Mouse (Mus musculus) C2C12 (cell line): ENCODE data around the gene Olfr776. TPM values are rescaled to one million over a fixed set of nuclear protein-coding genes. Genes with fewer than 3 reads are reported as not detected.
"Not testable (repeated sequence)": the region's sequence is repeated elsewhere in the genome, so short reads cannot be mapped to it uniquely, and the experiment has no call there.

Experiments
- H3K27me3 ChIP-seq: one replicate; pipeline ENCODE4 v1.6.1; 2011; ENCODE audit not compliant: control insufficient read depth, insufficient read depth, insufficient read length
- H3K36me3 ChIP-seq: one replicate; pipeline ENCODE4 v1.6.1; 2011; ENCODE audit not compliant: control insufficient read depth, insufficient read depth
- H3K4me3 ChIP-seq: one replicate; pipeline ENCODE4 v1.5.1; 2011; ENCODE audit warnings: mild to moderate bottlenecking, control low read depth; ENCODE audit not compliant: poor library complexity, insufficient read depth, severe bottlenecking
- H3K79me2 ChIP-seq: one replicate; pipeline ENCODE4 v1.6.1; 2011; ENCODE audit not compliant: control insufficient read depth, insufficient read depth
- H3K79me3 ChIP-seq: one replicate; pipeline ENCODE4 v1.6.1; 2011; ENCODE audit warnings: low read depth, control low read depth
- H3ac ChIP-seq: one replicate; pipeline ENCODE3; 2011; ENCODE audit warnings: low read depth; ENCODE audit not compliant: control insufficient read depth, insufficient read length
- CEBPB ChIP-seq: IDR thresholded peaks from one replicate; pipeline ENCODE4 v1.6.1; 2011; ENCODE audit warnings: low read depth, mild to moderate bottlenecking, control low read depth, moderate library complexity
- CTCF ChIP-seq: IDR thresholded peaks from one replicate; pipeline ENCODE4 v1.5.1; 2011; ENCODE audit not compliant: control insufficient read depth, insufficient read depth, insufficient read length
- FOSL1 ChIP-seq: IDR thresholded peaks from one replicate; pipeline ENCODE4 v1.8.0; 2011; ENCODE audit warnings: mild to moderate bottlenecking, low read length; ENCODE audit not compliant: poor library complexity, insufficient read depth, severe bottlenecking
- MAX ChIP-seq: IDR thresholded peaks from one replicate; pipeline ENCODE4 v1.6.1; 2011; ENCODE audit warnings: mild to moderate bottlenecking, control low read depth
- MYOD1 ChIP-seq: IDR thresholded peaks from one replicate; pipeline ENCODE4 v1.6.1; 2011; ENCODE audit warnings: low read depth; ENCODE audit not compliant: control insufficient read depth, insufficient read length
- MYOG ChIP-seq: IDR thresholded peaks from one replicate; pipeline ENCODE4 v1.6.1; 2011; ENCODE audit not compliant: control insufficient read depth, insufficient read length; ENCODE audit errors: extremely low read depth
- USF1 ChIP-seq: IDR thresholded peaks from one replicate; pipeline ENCODE4 v1.6.1; 2011; ENCODE audit warnings: low read depth, mild to moderate bottlenecking, control low read depth, moderate library complexity
- long read RNA-seq, 2 experiments: library from polyadenylated mRNA; unstranded; transcript quantifications; one replicate each; pipeline ENCODE4 v2.0.0; 2019 to 2020
- polyA plus RNA-seq: library from polyadenylated mRNA; unstranded; fragments of >200 nt; fragmentation: generic; extraction: Trizol; gene quantifications from one replicate; pipeline ENCODE4 v1.2.1, GENCODE M21; 2012; ENCODE audit warnings: missing spikeins

The Olfr776 gene
- not detected for polyA plus RNA-seq
- long read RNA-seq, experiment 1: 0 reads
- long read RNA-seq, experiment 2: 0 reads

- no peaks in the 10 kb centered on the region for H3K79me3 ChIP-seq
- no peaks in the 10 kb centered on the region for H3K36me3 ChIP-seq
- H3K4me3 ChIP-seq: no peak within 1 kb of the TSS
- no peaks in the 10 kb centered on the region for H3K27me3 ChIP-seq
- no peak within 1 kb of the TSS for H3ac ChIP-seq
- TF ChIP-seq CTCF: no peak
- TF ChIP-seq CEBPB: no peak
- no peak for TF ChIP-seq MAX
- no peak for TF ChIP-seq FOSL1
- H3K79me2 ChIP-seq: no peaks in the 10 kb centered on the region
These were observed at the start of gene Olfr776 for GRCm38 (mm10) chr10:129258827-129259226. Gene Olfr776, plus strand, starts transcription at chr10:129259127.

- no peak for TF ChIP-seq CTCF
- TF ChIP-seq CEBPB: no peak
- no peak overlapping the region for H3K4me3 ChIP-seq
These were observed 28.2 kb upstream of the Olfr776 start for GRCm38 (mm10) chr10:129230737-129231136.

GRCm38 (mm10) chr10:129235904-129236303, 23.0 kb upstream of the Olfr776 start, which contains the start of gene Olfr774:
Gene Olfr774, plus strand, starts transcription at chr10:129236204.
- no peaks in the 10 kb centered on the region for H3K36me3 ChIP-seq
- no peak for TF ChIP-seq MAX
- no peak for TF ChIP-seq CEBPB
- TF ChIP-seq MYOD1: no peak
- TF ChIP-seq MYOG: no peak
- no peak for TF ChIP-seq CTCF
- TF ChIP-seq USF1: no peak
- TF ChIP-seq FOSL1: no peak

More at GRCm38 (mm10) chr10:129230737-129231136, 28.2 kb upstream of the Olfr776 start:
- H3K79me3 ChIP-seq: no peaks in the 10 kb centered on the region
- H3ac ChIP-seq: no peak overlapping the region
- no peaks in the 10 kb centered on the region for H3K27me3 ChIP-seq
- H3K79me2 ChIP-seq: no peaks in the 10 kb centered on the region
- H3K36me3 ChIP-seq: no peaks in the 10 kb centered on the region

GRCm38 (mm10) chr10:129248112-129248511, 10.8 kb upstream of the Olfr776 start, which contains the start of gene Olfr775:
Gene Olfr775, plus strand, starts transcription at chr10:129248412.
- TF ChIP-seq MYOD1 (no peak), CEBPB (no peak), MYOG (no peak), FOSL1 (no peak), USF1 (no peak), MAX (no peak), CTCF (no peak)
- Histone ChIP-seq H3ac (no peak within 1 kb of the TSS), H3K4me3 (no peak within 1 kb of the TSS), H3K27me3 (no peaks in the 10 kb centered on the region), H3K79me3 (no peaks in the 10 kb centered on the region), H3K36me3 (no peaks in the 10 kb centered on the region), H3K79me2 (no peaks in the 10 kb centered on the region)

More at GRCm38 (mm10) chr10:129235904-129236303, 23.0 kb upstream of the Olfr776 start, which contains the start of gene Olfr774:
- Histone ChIP-seq H3ac (no peak within 1 kb of the TSS), H3K4me3 (no peak within 1 kb of the TSS), H3K27me3 (no peaks in the 10 kb centered on the region), H3K79me2 (no peaks in the 10 kb centered on the region), H3K79me3 (no peaks in the 10 kb centered on the region)

GRCm38 (mm10) chr10:129271081-129271535, 12.2 kb downstream of the Olfr776 start, which contains the start of gene Olfr777:
Gene Olfr777, minus strand, starts transcription at chr10:129271485.
- Histone ChIP-seq H3K79me3 (no peaks in the 10 kb centered on the region), H3K4me3 (no peak within 1 kb of the TSS), H3K27me3 (no peaks in the 10 kb centered on the region), H3K79me2 (no peaks in the 10 kb centered on the region), H3ac (no peak within 1 kb of the TSS), H3K36me3 (no peaks in the 10 kb centered on the region)
- TF ChIP-seq CTCF (no peak), CEBPB (no peak), FOSL1 (no peak), MYOG (no peak), USF1 (no peak), MAX (no peak), MYOD1 (no peak)

GRCm38 (mm10) chr10:129312973-129313372, 54.0 kb downstream of the Olfr776 start:
- H3K79me3 ChIP-seq, H3K79me2 ChIP-seq, H3ac ChIP-seq, H3K27me3 ChIP-seq, H3K4me3 ChIP-seq, H3K36me3 ChIP-seq: not testable (repeated sequence)

- H3ac ChIP-seq, H3K79me3 ChIP-seq: not testable (repeated sequence)
These were observed 54.6 kb downstream of the Olfr776 start for GRCm38 (mm10) chr10:129313521-129313920.

More at GRCm38 (mm10) chr10:129313521-129313920, 54.6 kb downstream of the Olfr776 start:
- not testable (repeated sequence) for H3K79me2 ChIP-seq, H3K36me3 ChIP-seq, H3K27me3 ChIP-seq, H3K4me3 ChIP-seq

Other genes starting within 250 kb of the Olfr776 start
- not detected for gene Olfr763, start 248.3 kb upstream of the Olfr776 start, polyA plus RNA-seq
- gene Olfr764-ps1, start 219.2 kb upstream of the Olfr776 start, polyA plus RNA-seq: not detected
- gene Olfr765, start 209.1 kb upstream of the Olfr776 start, polyA plus RNA-seq: not detected
- gene Olfr766-ps1, start 190.2 kb upstream of the Olfr776 start, polyA plus RNA-seq: not detected
- not detected for gene Olfr767, start 176.2 kb upstream of the Olfr776 start, polyA plus RNA-seq
- gene Olfr768, start 159.8 kb upstream of the Olfr776 start, polyA plus RNA-seq: not detected
- gene Olfr769, start 141.3 kb upstream of the Olfr776 start, polyA plus RNA-seq: not detected
- not detected for gene Olfr770, start 120.1 kb upstream of the Olfr776 start, polyA plus RNA-seq
- gene Olfr771, start 94.4 kb upstream of the Olfr776 start, polyA plus RNA-seq: not detected
- not detected for gene Olfr772, start 81.2 kb upstream of the Olfr776 start, polyA plus RNA-seq
- gene Olfr773, start 71.7 kb upstream of the Olfr776 start, polyA plus RNA-seq: not detected
- gene Olfr774, start 22.9 kb upstream of the Olfr776 start, polyA plus RNA-seq: not detected
- gene Olfr775, start 10.7 kb upstream of the Olfr776 start, polyA plus RNA-seq: not detected
- not detected for gene Olfr777, start 12.4 kb downstream of the Olfr776 start, polyA plus RNA-seq
- gene Olfr780, start 59.0 kb downstream of the Olfr776 start, polyA plus RNA-seq: not detected
- not detected for gene Olfr781, start 69.7 kb downstream of the Olfr776 start, polyA plus RNA-seq
- not detected for gene Olfr782, start 89.7 kb downstream of the Olfr776 start, polyA plus RNA-seq
- 0.02 TPM for gene Olfr784, start 125.0 kb downstream of the Olfr776 start, polyA plus RNA-seq
- gene Olfr785, start 146.3 kb downstream of the Olfr776 start, polyA plus RNA-seq: not detected
- not detected for gene Olfr786, start 168.2 kb downstream of the Olfr776 start, polyA plus RNA-seq
- gene Olfr787, start 202.7 kb downstream of the Olfr776 start, polyA plus RNA-seq: not detected
- gene Olfr788, start 211.9 kb downstream of the Olfr776 start, polyA plus RNA-seq: not detected
- not detected for gene Olfr789, start 225.6 kb downstream of the Olfr776 start, polyA plus RNA-seq
- gene Olfr790, start 239.4 kb downstream of the Olfr776 start, polyA plus RNA-seq: not detected